Mouse (Mus musculus): ENCODE data around the gene Pold3.

DNA sequence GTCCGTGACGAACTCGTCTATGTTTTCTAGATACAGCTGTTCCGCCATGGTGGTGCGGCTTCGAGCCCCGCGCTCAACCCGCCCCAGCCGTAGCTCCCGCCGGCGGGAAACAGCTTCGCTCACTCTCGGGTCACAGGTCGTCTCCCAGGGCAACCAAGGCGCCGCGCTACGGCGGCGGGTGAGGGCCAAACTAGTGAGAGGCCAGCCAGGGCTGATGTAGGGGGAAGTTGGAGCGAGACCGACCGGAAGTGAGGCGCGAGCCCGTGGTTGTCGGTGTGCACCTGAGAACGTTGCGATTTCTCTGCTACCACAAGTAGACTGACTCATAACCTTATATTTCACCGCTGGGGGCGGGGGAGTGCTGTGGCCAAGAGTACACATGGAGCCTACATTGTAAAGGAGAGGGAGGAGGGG lies at the start of gene Pold3:
- TF ChIP-seq CTCF (IDR thresholded peaks at IDR 0.05; ENCODE audit: low read depth) = 0 out of 2 replicates have a peak, but pooled peaks have one; percentile 30
- TF ChIP-seq EP300 (IDR thresholded peaks at IDR 0.05; ENCODE audit: low read depth) = peak; percentile 71; the same call in 1 of the 2 replicates

All from liver, postnatal 0 days (tissue).